Mouse (Mus musculus): ENCODE data around the gene Magi1. TPM values are rescaled to one million over a fixed set of nuclear protein-coding genes. Genes with fewer than 3 reads are reported as not detected.

Magi1 gene
- total and polyA plus RNA-seq, 3 experiments = not detected

DNA sequence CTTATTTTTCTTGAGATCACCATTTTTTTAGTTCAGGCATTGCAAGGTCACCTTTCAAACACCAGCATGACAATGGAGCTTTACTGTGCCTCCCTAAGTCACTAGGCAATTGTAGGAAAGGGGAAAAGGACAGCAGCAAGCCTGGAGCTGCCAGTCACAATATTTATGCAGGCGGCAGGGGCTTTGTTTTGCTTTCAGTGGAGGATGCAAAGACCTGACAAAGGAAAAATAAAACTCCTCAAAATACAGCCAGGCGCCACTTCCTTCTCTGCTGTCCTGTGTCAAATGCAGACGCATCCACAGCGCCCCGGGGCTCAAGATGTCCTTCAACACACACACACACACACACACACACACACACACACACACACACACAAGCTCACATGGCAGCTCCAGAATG, 77.8 kb downstream of the Magi1 start:
- Histone ChIP-seq H3K9ac (ENCODE audit: control insufficient read depth, low read depth, low read length, poor library complexity, severe bottlenecking) (no peak overlapping the region), H3K27me3 (ENCODE audit: control insufficient read depth in 1 of 2, insufficient read depth in 2 of 2, low read length in 2 of 2) (no peaks in the 10 kb centered on the region), H3K9me3 (replicated peaks; ENCODE audit: insufficient read depth, low read length) (no peaks in the 10 kb centered on the region), H3K79me2 (ENCODE audit: control insufficient read depth, insufficient read depth, low read length, poor library complexity) (no peaks in the 10 kb centered on the region), H3K36me3 (ENCODE audit: control insufficient read depth in 1 of 2, insufficient read depth in 2 of 2, low read length in 2 of 2) (no peaks in the 10 kb centered on the region), H3K27ac (ENCODE audit: control insufficient read depth, low read depth, low read length) (no peak overlapping the region), H3K4me3 (ENCODE audit: control insufficient read depth in 1 of 2, insufficient read depth in 1 of 2, low read depth in 2 of 2, low read length in 2 of 2) (no peak overlapping the region), H3K4me1 (ENCODE audit: control insufficient read depth in 1 of 2, insufficient read depth in 2 of 2, low read length in 2 of 2) (no peaks in the 10 kb centered on the region)
- DNase-seq (ENCODE audit: low read depth, low spot score) = no peak
- TF ChIP-seq TAL1 (IDR thresholded peaks at IDR 0.05; ENCODE audit: low read length) = no peak
- TF ChIP-seq UBTF (IDR thresholded peaks at IDR 0.05; ENCODE audit: borderline replicate concordance, insufficient read depth, low read depth, low read length) = no peak
- TF ChIP-seq EP300 (IDR thresholded peaks at IDR 0.05; ENCODE audit: low read depth in 1 of 2, low read length in 2 of 2) = no peak
- TF ChIP-seq GATA1 (IDR thresholded peaks at IDR 0.05; ENCODE audit: low read depth, low read length) = no peak
- no peak for TF ChIP-seq ZC3H11A (IDR thresholded peaks at IDR 0.05; ENCODE audit: low read depth, low read length)
- TF ChIP-seq CHD1 (IDR thresholded peaks at IDR 0.05; ENCODE audit: low read depth, low read length) = no peak
- TF ChIP-seq E2F4 (IDR thresholded peaks at IDR 0.05; ENCODE audit: borderline replicate concordance, low read depth, low read length) = no peak
- TF ChIP-seq POLR2A (IDR thresholded peaks at IDR 0.05; ENCODE audit: control insufficient read depth in 1 of 2, insufficient read depth in 1 of 2, low read depth in 1 of 2, low read length in 2 of 2, poor library complexity in 1 of 2) = no peak
- TF ChIP-seq USF1 (IDR thresholded peaks at IDR 0.05; ENCODE audit: low read depth, low read length) = no peak
- no peak for TF ChIP-seq TBP (IDR thresholded peaks at IDR 0.05; ENCODE audit: low read depth, low read length)
- no peak for TF ChIP-seq MYB (IDR thresholded peaks at IDR 0.05; ENCODE audit: low read depth, low read length)
- no peak for TF ChIP-seq USF2 (IDR thresholded peaks at IDR 0.05; ENCODE audit: borderline replicate concordance in 1 of 2, insufficient read depth in 1 of 2, low read depth in 1 of 2, low read length in 2 of 2)

DNA sequence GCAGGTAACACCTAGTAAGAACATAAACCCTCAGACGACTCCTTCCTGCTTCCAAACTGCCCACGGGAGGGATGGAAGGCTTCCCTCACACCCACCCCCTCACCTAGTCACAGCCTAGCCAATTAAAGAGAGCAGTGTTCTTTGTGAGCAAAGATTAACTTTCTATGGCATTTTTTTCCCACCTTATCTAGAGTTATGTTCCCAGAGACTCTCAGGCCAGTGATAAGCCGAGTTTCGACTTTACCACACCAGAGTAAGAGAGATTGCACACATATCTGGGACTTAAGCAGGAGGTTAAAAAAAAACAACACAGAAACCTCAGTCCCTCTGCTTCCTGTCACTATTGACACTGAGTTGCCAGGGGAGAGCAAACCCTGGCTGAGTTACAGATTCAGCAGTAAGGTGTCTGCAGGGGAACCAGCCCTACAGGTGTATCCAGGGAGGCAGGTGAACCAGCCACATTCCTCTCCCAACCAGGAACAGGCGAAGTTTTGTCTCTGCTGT, 80.0 kb downstream of the Magi1 start:
- TF ChIP-seq E2F4 (IDR thresholded peaks at IDR 0.05; ENCODE audit: borderline replicate concordance, low read depth, low read length) (no peak), MAFK (IDR thresholded peaks at IDR 0.05; ENCODE audit: borderline replicate concordance, low read depth, low read length) (no peak), GABPA (IDR thresholded peaks at IDR 0.05; ENCODE audit: low read depth, low read length) (no peak), USF2 (IDR thresholded peaks at IDR 0.05; ENCODE audit: borderline replicate concordance in 1 of 2, insufficient read depth in 1 of 2, low read depth in 1 of 2, low read length in 2 of 2) (no peak), ZNF384 (IDR thresholded peaks at IDR 0.05; ENCODE audit: low read depth, low read length) (no peak), NELFE (IDR thresholded peaks at IDR 0.05; ENCODE audit: low read depth, low read length) (no peak), RCOR1 (IDR thresholded peaks at IDR 0.05; ENCODE audit: low read depth, low read length) (no peak), TBP (IDR thresholded peaks at IDR 0.05; ENCODE audit: low read depth, low read length) (no peak), CHD2 (IDR thresholded peaks at IDR 0.05; ENCODE audit: low read length) (no peak), RAD21 (IDR thresholded peaks at IDR 0.05; ENCODE audit: low read depth, low read length) (no peak), KAT2A (conservative IDR thresholded peaks at IDR 0.05; ENCODE audit: low read depth, low read length) (no peak), POLR2AphosphoS5 (IDR thresholded peaks at IDR 0.05; ENCODE audit: borderline replicate concordance, low read depth, low read length) (no peak), TAL1 (IDR thresholded peaks at IDR 0.05; ENCODE audit: low read length) (no peak), BHLHE40 (IDR thresholded peaks at IDR 0.05; ENCODE audit: borderline replicate concordance, low read depth, low read length) (no peak), EP300 (IDR thresholded peaks at IDR 0.05; ENCODE audit: low read depth in 1 of 2, low read length in 2 of 2) (no peak), NRF1 (IDR thresholded peaks at IDR 0.05; ENCODE audit: insufficient read depth, low read depth, low read length, poor library complexity, severe bottlenecking) (no peak)
- no peaks in the 10 kb centered on the region for H3K36me3 ChIP-seq (ENCODE audit: control insufficient read depth in 1 of 2, insufficient read depth in 2 of 2, low read length in 2 of 2)

More for the DNA sequence above, 80.0 kb downstream of the Magi1 start:
- H3K27me3 ChIP-seq (ENCODE audit: control insufficient read depth in 1 of 2, insufficient read depth in 2 of 2, low read length in 2 of 2) = no peaks in the 10 kb centered on the region
- no peak overlapping the region for H3K27ac ChIP-seq (ENCODE audit: control insufficient read depth, low read depth, low read length)
- H3K4me3 ChIP-seq (ENCODE audit: control insufficient read depth in 1 of 2, insufficient read depth in 1 of 2, low read depth in 2 of 2, low read length in 2 of 2) = no peak overlapping the region
- DNase-seq (ENCODE audit: low read depth, low spot score) = no peak
- no peaks in the 10 kb centered on the region for H3K79me2 ChIP-seq (ENCODE audit: control insufficient read depth, insufficient read depth, low read length, poor library complexity)
- H3K9ac ChIP-seq (ENCODE audit: control insufficient read depth, low read depth, low read length, poor library complexity, severe bottlenecking) = no peak overlapping the region
- H3K4me1 ChIP-seq (ENCODE audit: control insufficient read depth in 1 of 2, insufficient read depth in 2 of 2, low read length in 2 of 2) = no peaks in the 10 kb centered on the region
- H3K9me3 ChIP-seq (replicated peaks; ENCODE audit: insufficient read depth, low read length) = no peaks in the 10 kb centered on the region

Data from MEL (cell line).